Mouse (Mus musculus): ENCODE measurements at regions not wholly inside any gene's neighbourhood (a gene's known extent, or its start where the extent isn't known, plus 50 kb on each side); places are given as distances from the start of the nearest gene placed in this dataset.

DNA sequence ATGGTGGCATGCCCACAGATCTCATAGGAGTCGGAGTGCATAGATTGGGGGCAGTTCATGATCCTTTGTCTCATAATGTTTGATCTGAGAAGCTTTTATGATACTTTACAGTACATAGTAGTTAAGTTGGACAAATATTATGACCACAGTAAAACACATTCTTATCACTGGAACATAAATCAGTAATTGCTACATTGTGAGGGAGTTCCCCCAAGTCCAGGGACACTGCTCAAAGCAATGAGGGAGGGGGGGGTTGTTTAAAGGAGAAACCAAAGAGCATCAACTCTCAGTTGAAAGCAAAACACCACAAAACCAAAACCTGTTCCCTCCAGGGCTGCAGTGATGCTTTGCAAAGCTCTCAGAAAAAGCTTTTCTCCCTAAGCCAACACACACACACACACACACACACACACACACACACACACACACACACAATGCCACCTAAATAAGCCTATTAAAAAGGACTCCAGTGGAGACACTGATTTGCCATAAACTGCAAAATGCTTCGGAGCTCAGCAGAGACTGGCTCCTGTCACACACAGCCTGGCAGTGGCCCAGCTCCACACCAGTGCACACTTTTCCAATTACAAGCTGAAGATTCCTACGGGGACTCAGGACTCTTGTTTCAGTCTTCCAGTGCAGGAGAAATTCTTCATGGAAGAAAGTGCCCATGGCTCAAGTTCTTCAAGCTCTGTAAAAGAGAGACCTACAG lies 167.1 kb upstream of the Hnrnpa3 start:
- TF ChIP-seq CTCF (IDR thresholded peaks at IDR 0.05; ENCODE audit: low read depth, low read length): no peak
- TF ChIP-seq POLR2A (IDR thresholded peaks at IDR 0.05; ENCODE audit: insufficient read depth, low read length): no peak
- no peak for TF ChIP-seq EP300 (IDR thresholded peaks at IDR 0.05; ENCODE audit: insufficient read depth, low read depth, low read length)
